Mouse (Mus musculus) frontal cortex, postnatal 10 days (tissue): Measurements from ENCODE around the gene Cdk2.

ENCODE experiments used
- DNase-seq, 2 experiments: peaks; one replicate each; pipeline ENCODE4 v3.0.0; 2022; ENCODE audit warnings: low spot score in 2 of 2, mixed read lengths in 1 of 2

The Cdk2 gene

DNA sequence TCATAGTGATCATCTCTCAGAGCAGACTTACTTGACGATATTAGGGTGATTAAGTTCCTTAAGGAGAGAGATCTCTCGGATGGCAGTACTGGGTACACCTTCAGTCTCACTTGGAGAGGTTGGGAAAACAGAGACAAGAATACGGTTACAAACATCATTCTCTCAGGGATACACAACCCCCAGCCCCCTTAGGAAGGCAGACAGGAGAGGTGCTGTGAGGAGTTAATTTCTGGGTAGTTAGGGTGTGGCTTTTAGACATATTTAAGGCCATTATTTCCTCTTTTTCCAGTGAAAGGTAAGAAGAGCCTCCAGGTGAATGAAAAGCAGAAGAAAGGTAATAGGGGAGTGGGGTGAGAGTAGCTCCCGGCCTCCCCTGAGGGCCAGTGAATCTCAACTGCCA, 936 bp downstream of the Cdk2 start, which contains the start of gene Pmel:
Pmel (plus strand) TSS at position 301 of the 400 bp plus-strand sequence.
- DNase-seq, result no peak

DNA sequence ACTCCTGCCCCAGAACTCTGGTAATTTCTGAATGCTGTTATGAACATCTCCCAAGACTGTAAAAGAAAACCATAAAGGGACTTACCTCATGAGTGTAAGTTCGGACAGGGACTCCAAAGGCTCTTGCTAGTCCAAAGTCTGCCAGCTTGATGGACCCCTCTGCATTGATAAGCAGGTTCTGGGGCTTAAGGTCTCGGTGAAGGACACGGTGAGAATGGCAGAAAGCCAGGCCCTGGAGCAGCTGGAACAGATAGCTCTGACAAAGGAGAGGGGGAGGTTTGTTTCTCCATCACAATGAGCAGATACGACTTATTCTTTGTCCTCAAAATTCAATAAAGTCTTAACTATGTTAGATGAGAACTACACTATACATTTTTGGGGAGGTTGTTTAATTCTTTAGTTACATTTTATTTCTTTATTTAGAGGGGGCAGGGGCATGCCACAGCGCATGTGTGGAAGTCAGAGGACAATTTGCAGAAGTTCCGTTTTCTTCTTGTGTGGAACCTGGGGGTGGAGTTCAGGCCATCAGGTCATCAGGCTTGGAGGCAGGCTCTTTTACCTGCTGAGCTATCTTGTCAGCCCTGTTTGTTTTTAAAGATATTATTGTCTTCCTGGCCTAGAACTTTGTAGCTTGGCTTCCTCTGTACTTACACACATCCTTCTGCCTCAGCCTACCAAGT, 2.4 kb downstream of the Cdk2 start:
- DNase-seq, result no peak

DNA sequence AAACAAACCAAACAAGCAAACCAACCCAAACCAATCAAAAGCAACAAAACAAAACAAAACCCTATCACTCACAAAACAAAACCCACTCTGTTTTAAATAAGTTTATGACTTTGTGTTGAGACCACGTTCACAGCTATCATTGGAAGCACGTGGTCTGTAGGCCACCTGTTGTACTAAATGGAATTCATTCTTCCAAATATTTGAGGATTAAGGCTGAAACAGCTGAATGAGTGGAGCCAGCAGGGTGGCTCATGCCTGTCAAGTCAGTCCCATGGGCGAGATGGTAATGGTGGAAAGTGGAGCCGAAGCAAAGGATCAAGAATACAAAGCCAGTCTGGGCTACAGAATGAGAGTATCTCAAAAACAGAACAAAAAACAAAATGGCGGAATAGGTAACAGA, 4.1 kb downstream of the Cdk2 start:
- DNase-seq, result no peak

DNA sequence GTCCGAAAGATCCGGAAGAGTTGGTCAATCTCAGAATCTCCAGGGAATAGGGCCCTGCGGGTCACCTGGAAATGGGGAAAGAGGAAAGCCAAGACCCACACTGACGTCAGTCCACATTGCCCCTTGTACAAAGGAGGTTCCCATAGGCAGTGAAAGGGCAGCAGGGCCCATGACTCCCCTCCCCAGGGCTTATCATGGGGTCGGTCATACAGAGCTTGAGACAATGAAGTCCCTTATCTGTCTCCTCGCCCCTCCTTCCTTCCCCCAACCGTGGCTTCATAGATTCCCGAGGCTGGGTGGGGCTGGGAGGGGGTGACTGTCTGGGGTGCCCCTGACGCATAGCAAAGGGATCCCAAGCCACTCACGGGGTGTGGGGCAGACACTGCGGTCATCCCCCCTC, 5.2 kb downstream of the Cdk2 start:
- no peak for DNase-seq

DNA sequence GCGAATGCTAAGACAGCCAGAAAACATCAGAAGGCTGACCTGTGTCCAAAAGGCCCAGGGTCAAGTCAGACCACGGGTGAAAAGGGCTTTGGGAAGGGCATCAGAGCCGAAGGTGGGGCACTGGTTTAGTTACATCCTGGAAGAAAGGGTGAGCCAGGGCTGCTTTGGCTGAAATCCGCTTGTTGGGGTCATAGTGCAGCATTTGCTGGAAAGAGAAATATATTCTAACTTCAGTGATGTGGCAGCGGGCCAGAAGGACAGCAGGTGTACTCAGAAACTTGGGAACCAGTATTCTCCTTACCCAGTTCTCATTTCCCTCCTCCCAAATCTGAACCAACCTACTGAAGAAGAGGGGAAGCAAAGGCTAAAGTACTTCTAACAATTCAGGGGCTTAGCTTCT, 5.8 kb downstream of the Cdk2 start:
- no peak for DNase-seq

DNA sequence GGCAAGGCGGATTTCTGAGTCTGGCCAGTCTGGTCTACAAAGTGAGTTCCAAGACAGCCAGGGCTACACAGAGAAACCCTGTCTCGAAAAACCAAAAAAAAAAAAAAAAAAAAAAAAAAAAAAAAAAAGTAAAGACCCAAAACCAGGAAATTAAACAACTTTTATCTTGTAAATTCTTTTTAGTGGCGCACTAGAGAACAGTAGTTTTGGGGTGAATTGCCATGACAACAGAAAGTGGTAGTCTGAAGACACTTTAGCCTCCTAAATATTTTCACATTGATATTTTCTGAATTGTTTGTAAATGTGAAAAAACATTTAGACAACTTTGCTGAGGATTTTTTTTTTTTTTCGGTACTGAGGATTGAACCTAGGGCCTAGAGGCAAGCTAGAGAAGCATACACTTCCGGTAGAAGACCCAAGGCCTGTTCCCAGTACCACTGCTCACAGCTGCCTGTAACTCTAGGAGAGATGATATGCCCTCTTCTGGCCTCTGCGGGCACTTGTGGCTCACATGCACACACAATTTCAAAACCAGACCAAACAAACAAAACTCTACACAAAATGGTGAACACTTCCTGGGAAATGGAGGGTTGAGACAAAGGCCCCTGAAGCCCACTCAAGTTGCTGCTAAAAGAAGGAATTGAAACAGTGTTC, 7.6 kb downstream of the Cdk2 start:
- no peak for DNase-seq

DNA sequence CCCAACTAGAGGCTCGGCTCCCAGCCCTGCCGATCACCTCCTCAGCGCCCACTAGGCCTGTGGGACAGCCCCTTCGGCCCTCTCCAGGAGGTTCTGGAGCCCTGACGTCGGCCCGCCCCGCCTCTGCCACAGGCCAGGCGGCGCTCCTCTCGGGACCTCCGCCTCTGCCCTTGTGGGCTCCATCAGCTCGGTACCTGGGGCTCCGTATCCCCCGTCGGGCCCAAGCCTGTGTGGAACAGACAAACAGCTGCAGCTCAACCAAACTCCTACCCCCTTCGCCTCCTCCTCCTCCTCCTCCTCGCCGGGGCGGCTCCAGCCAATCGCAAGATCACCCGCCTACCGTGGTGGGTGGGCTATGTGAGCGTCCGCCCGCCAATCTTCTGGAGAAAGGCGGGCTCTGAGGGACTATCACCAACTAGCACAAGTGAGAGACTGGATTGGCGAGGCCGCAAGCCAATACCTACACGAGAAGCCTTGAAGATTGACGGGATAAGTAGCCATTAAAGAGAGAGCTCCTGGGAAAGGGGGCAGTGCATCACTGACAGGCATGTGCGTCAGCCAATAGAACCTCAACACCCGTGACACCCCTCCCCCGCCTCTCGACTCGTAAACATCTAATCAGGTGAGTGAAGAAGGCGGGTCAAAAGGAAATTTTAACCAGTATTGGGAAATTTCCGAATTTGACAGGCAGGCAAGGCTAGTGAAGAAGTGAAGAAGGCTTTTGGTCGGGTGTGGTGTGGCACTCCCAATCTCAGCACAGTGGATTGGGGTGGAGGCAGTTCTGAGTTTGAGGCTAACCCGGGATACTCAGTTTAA, 8.6 kb downstream of the Cdk2 start, which contains the start of gene Rab5b:
Rab5b (minus strand) TSS at position 273 of the 816 bp plus-strand sequence.
- DNase-seq, result peak; percentile 98 to 100

DNA sequence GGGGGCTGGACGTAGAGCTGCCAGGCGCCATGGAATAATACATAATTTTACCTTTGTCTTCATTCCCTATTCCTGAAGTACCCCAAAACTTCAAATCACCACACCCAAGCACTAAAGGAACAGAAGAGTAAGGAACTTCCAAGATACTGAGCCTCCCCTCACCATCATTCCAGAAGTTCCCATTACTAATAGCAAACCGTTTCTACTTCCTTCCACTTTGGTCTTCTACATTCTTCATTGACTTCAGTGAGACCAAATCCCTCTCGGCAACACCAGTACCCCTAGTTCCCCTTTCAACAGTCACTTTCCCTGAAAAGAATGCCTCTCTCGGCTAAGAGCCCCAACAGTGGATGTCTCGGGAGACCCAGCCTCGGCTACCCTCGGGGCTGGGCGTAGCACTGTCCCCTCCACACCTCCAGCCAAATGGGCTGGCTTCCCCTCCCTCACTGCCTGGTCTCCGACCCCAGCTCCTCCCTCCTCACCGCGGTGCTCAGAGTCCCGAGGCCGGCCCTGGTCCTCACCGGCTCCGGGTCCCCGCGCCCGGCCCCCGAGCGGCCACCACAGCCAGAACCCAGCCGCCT, 9.3 kb downstream of the Cdk2 start:
- DNase-seq, result no peak

DNA sequence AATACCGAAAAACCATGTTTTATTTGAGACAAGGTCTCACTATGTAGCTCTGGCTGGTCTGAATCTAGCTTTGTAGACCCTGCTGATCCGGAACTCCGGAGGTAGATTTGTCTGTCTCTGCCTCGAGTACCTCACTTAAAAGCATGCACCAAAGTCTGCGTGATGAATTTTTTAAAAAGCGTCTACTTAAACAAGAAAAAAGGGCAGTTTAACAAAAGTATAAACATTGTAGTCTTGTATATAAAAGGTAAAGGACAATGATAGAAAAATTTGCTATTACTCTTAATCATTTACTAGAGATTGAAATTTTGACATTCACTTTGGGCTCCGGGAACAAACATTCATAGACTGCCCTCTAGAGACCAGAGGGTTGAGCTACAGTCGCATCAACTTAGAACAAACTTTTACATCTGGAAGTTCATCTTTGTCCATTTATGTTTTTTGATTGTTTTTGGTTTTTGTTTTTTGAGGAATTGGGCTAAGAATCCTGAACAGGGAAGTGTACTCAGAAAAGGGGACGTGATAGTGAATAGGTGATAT, 30.3 kb downstream of the Cdk2 start:
- DNase-seq, result no peak

DNA sequence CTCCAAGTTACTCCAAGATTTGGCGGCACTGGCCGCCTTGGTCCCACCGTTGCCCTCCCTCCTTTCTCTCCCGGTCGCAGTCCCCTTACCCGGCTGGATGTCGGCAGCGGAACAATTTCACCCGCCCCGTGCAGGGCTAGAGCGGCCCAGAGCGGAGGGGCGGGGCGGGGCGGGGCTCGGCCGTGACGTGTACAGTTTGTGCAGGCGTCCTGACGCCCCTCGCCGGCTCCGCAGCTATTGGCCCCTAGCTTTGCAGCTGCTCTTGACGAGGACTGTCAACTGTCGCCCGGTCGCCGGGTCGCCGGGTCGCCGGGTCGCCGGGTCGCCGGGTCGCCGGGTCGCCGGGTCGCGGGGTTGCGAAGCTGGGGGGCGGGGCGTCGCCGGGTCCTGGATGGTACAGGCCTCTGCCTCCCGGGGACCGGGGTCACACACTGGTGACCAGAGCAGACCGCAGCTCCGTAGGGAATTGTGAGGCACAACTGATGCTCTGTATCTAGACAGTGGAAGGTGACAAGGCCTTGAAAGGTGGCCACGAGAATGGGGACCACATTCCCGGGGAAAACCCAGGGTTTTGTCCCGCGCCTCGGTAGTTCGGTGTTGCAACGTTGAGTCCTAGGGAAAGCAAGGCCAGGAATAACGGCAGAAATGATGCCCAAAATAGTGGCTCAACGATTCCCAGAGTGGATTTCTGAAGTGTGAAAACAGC, 30.9 kb downstream of the Cdk2 start, which contains the start of gene Suox:
Suox (minus strand) TSS at position 311 of the 706 bp plus-strand sequence.
- DNase-seq, result peak; percentile 72 to 83

DNA sequence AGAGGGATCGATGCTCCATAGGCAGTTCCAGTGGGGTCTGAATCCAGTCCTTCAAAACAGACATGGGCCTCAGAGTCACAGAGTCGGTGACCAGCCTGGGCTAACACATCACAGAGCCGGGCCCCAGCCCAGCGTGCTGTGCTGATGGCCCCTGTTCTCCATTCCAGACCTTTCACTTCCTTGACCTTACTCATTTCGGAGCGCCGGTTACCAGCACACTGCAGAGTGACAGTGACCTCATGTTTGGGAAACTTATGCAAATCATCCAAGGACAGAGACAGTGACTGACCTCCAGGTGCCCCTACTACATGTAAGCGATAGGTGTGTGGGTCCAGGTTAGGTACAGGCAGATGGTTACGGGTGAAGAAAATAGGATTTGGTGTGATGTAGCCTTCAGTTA, 33.7 kb downstream of the Cdk2 start:
- DNase-seq, result no peak

DNA sequence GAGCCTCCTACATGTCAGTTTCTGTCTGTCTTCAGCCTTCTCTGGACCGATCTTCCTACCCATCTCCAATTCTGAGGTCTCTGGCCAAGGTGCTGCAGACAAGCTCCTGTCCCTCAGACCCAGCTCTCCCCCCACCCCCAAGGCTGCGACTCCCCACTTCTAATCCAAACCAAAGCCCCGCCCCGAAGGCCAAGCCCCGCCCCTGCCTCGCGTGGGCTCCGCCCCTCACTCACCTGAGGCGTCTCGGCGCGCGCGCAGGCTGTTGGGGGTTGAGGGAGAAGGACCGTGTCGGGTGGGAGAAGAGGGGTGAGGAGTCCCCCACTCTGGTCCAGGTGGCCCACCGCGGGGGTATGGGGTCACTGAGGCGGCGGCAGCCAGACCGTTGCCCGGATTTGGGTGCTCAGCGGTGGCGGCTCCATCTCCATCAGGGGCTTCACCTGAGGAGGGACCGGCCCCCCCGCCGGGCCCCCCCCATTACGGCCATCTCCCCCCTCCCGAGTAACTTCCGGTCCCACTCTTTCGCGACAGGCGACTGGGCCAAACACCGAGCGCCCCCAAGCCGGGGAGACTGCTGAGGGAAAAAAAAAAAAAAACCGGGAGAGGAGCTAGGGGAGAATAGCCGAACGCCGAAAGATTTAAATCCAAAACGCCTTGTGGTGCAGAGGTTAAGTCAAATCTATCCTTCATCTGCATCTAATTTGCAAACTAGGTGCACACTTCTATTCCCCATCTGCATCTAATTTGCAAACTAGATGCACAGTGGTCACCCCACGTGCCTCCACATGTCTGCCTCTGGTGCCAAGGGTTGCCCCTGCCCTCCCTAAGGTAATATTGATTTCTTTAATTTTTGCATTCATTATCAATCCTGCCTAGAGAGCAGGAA, 35.8 kb downstream of the Cdk2 start:
- DNase-seq, result peak; percentile 42 to 64

DNA sequence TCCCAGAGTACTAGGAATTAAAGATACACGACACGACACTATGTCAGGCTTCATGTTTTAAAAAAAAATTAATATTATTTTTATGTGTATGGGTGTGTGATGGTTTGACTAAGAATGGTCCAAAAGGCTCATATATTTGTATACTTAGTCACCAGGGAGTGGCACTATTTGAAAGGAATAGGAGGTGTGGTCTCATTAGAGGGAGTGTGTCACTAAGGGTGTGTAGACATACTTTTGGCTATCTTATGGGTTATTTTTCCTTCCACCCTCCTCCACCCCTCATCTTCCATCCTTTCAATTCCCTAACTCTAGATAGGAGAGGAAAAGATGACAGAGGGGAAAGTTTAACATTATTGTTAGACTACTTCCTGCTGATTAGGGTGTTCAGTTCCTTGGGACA, 39.0 kb downstream of the Cdk2 start:
- no peak for DNase-seq

DNA sequence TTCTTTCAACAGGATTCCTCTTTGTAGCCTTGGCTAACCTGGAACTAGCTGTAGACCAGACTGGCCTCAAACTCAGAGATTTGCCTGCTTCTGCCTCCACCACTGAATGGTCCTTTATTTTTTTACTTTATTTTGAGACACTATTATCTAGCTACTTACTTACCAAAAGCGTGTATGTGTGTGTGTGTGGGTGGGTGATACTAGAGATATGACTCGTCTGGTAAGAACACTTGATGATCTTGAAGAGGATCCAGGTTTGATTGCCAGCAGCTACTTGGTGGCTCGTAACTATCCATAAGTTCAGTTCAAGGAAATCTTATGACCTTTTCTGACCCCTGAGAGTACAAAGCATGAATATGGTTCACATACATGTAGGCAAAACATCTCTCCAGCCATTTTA, 39.5 kb downstream of the Cdk2 start:
- no peak for DNase-seq

DNA sequence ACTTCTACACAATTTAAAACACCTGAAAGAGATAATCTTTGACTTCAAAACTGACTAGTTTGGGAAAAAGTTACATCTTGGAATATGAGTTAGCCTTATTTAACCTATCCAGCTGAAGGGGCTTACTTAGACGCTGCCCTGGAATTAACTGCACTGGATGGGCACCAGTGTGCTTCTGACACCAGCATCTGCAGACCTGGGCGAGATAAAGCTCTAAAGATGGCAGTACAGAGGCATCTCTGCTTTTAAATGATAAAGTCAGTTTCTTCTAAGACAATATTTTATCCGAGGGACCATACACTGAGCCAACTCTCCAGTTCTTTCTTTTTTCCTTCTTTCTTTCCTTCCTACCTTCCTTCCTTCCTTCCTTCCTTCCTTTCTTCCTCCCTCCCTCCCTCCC, 40.0 kb downstream of the Cdk2 start:
- DNase-seq, result no peak

DNA sequence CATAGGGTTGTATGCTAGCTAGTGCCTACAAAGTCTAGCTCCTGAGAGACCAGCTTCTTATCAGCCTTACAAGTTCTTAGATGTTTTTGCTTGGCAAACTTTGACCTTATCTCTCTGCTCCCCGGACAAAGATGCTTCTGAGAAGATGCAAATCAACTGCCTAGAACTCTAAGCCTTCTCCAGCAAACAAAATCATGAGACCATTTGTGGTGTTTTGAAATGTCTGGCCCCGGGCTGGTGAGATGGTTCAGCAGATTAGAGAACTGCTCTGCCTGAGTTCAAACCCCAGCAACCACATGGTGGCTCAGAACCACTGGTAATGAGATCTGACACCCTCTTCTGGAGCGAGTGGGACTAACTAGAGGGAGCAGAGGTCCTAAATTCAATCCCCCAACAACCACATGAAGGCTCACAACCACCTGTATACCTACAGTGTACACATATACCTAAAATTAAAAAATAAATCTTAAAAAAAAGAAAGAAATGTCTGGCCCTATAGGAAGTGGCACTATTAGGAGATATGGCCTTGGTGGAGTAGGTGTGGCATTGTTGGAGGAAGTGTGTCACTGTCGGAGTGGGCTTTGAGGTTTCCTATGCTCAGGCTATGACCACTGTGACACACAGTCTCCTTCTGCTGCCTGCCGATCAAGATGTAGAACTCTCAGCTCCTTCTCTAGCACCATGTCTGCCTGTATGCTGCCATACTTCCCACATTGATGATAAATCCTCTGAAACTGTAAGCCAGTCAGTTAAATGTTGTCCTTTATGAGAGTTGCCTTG, 41.2 kb downstream of the Cdk2 start:
- no peak for DNase-seq

DNA sequence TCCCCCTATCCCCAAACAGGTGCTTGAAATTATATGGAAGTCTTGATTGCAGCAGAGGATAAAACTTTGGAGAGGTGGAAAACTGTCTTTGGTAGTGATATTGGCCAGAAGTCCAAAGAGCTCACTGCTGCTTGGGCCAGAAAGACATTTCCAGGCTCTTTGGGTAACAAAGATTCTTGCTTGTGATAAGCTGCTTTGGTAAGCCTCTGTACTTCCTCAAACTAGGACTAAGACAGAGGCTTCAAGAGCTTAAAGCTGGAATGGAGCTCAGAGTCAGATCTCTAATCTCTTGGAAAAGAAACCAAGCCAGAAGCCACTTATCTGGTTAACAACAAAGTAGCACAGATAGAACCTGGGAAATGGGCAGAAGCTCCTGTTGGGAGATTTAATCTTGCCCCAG, 42.4 kb downstream of the Cdk2 start:
- DNase-seq, result no peak

DNA sequence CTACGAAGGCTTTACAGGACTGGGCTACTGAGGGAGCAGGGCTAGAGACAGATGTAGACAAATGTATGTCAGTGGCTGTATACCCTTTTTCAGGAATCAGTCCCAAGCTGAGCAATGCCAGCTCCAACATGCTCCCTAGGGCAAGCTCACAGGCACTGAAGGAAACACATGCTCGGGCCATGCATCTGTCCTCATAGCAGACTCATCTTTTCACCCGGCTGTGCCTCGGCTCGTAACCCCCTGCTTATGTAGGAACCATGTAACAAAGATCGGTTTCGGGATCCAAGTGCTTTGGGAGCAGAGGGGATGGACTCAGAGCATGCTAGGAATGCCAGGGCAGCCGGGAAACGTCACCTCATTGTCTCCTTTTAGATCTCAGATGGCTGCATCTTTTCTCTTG, 45.3 kb downstream of the Cdk2 start:
- DNase-seq, result no peak

DNA sequence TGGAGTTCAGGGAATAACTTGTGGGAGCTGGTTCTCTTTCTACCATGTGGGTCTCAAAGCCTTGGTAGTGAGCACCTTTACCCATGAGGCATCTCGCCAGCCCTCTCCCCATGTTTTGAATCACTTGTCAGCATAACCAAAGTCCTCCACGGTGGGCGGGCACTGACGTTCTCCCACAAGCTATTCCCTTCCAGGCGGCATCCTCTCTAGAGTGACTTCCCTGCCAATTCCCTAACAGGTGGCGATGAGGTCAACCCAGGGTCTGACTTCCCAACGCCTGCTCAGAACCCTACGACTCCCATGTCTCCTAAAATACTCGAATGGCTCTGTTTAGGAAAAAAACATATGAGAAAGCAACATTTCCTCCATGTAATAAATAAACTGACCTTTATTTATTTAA, 47.0 kb downstream of the Cdk2 start:
- DNase-seq, result no peak

DNA sequence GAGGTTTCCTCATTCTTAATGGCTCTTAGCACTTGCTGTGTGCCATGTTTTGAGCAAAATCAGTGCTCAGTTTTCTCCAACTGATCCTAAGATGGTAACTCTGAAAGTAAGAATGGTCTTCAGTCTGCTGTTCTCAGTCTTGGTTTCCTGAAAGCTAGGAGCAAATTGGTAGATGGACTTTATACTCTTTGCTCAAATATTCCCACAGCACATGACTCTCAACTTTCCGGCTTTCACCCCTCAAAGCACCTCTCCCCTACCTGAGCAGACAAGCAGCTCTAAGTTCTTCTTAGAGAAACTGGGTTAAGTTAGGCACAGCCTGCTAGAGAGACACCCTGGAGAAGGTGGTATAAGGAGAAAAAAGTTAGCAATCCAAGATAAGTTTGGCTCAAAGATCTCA, 48.1 kb downstream of the Cdk2 start:
- DNase-seq, result no peak
